Mouse (Mus musculus): ENCODE results near the gene AK157302. TPM values are rescaled to one million over a fixed set of nuclear protein-coding genes. Genes with fewer than 3 reads are reported as not detected.

Gene AK157302
- polyA plus RNA-seq, 1 experiment from 2014 or later: 0.33 TPM

MicroRNA genes within 50 kb of the gene (microRNA counts, 519-probe panel; counts per million panel counts)
- microRNA mmu-miR-1896: 4,013 counts per million, percentile 33 among the panel's probes with 10 or more counts

Small RNA genes within 50 kb of the gene (microRNA-seq; reads per million reads assigned to microRNA genes)
- gene Mir1896: not detected

Other genes starting within 250 kb of the AK157302 start
- not detected in 2 replicates for gene Gpx5, start 202.5 kb upstream of the AK157302 start, polyA plus RNA-seq (2016; fragmentation: Nextera tagmentation; extraction: Ambion mirVana)
- gene Gpx6, start 183.1 kb upstream of the AK157302 start, polyA plus RNA-seq (2016; fragmentation: Nextera tagmentation; extraction: Ambion mirVana): not detected in 2 replicates
- gene Olfr1367, start 148.3 kb upstream of the AK157302 start, polyA plus RNA-seq (2016; fragmentation: Nextera tagmentation; extraction: Ambion mirVana): not detected in 2 replicates
- gene Zscan12, start 132.4 kb upstream of the AK157302 start, polyA plus RNA-seq (2016; fragmentation: Nextera tagmentation; extraction: Ambion mirVana): 8.8 and 9.9 TPM in 2 replicates
- gene Zkscan3, start 92.5 kb upstream of the AK157302 start, polyA plus RNA-seq (2016; fragmentation: Nextera tagmentation; extraction: Ambion mirVana): 71.2 and 72.6 TPM in 2 replicates
- gene Pgbd1, start 54.2 kb upstream of the AK157302 start, polyA plus RNA-seq (2016; fragmentation: Nextera tagmentation; extraction: Ambion mirVana): 2.2 and 3.1 TPM in 2 replicates
- 26.8 and 28.1 TPM in 2 replicates for gene Zscan26, start 41.5 kb upstream of the AK157302 start, polyA plus RNA-seq (2016; fragmentation: Nextera tagmentation; extraction: Ambion mirVana)
- 2.3 and 2.4 TPM in 2 replicates for gene Nkapl, start 26.7 kb upstream of the AK157302 start, polyA plus RNA-seq (2016; fragmentation: Nextera tagmentation; extraction: Ambion mirVana)
- gene Zkscan4, start 16.3 kb upstream of the AK157302 start, polyA plus RNA-seq (2016; fragmentation: Nextera tagmentation; extraction: Ambion mirVana): 1.7 and 2.1 TPM in 2 replicates
- gene Gm10065, start 15.8 kb upstream of the AK157302 start, polyA plus RNA-seq (2016; fragmentation: Nextera tagmentation; extraction: Ambion mirVana): not detected in 2 replicates
- 6.4 and 10.3 TPM in 2 replicates for gene Gm11273, start 6.2 kb downstream of the AK157302 start, polyA plus RNA-seq (2016; fragmentation: Nextera tagmentation; extraction: Ambion mirVana)
- gene Zkscan8, start 35.9 kb downstream of the AK157302 start, polyA plus RNA-seq (2016; fragmentation: Nextera tagmentation; extraction: Ambion mirVana): 6.6 and 6.8 TPM in 2 replicates
- 0.06 and 0.10 TPM in 2 replicates for gene Olfr1366, start 47.6 kb downstream of the AK157302 start, polyA plus RNA-seq (2016; fragmentation: Nextera tagmentation; extraction: Ambion mirVana)
- 0.04 and 0.05 TPM in 2 replicates for gene Olfr1535, start 64.7 kb downstream of the AK157302 start, polyA plus RNA-seq (2016; fragmentation: Nextera tagmentation; extraction: Ambion mirVana)
- gene Olfr1364, start 86.5 kb downstream of the AK157302 start, polyA plus RNA-seq (2016; fragmentation: Nextera tagmentation; extraction: Ambion mirVana): not detected in 2 replicates
- not detected in 2 replicates for gene Olfr1362, start 118.8 kb downstream of the AK157302 start, polyA plus RNA-seq (2016; fragmentation: Nextera tagmentation; extraction: Ambion mirVana)
- gene Olfr11, start 147.3 kb downstream of the AK157302 start, polyA plus RNA-seq (2016; fragmentation: Nextera tagmentation; extraction: Ambion mirVana): not detected in 2 replicates
- gene Olfr1361, start 168.2 kb downstream of the AK157302 start, polyA plus RNA-seq (2016; fragmentation: Nextera tagmentation; extraction: Ambion mirVana): not detected in 2 replicates
- not detected in 2 replicates for gene Olfr1360, start 182.2 kb downstream of the AK157302 start, polyA plus RNA-seq (2016; fragmentation: Nextera tagmentation; extraction: Ambion mirVana)
- gene Olfr1359, start 202.9 kb downstream of the AK157302 start, polyA plus RNA-seq (2016; fragmentation: Nextera tagmentation; extraction: Ambion mirVana): not detected in 2 replicates
- 0.91 TPM in 1 of 2 replicates, not detected in the other for gene Hist1h2bl, start 220.9 kb downstream of the AK157302 start, polyA plus RNA-seq (2016; fragmentation: Nextera tagmentation; extraction: Ambion mirVana)
- gene Hist1h2ai, start 221.2 kb downstream of the AK157302 start, polyA plus RNA-seq (2016; fragmentation: Nextera tagmentation; extraction: Ambion mirVana): 5.4 and 6.6 TPM in 2 replicates
- gene Hist1h3h, start 222.4 kb downstream of the AK157302 start, polyA plus RNA-seq (2016; fragmentation: Nextera tagmentation; extraction: Ambion mirVana): 2.0 TPM in 2 replicates
- 1.4 and 2.5 TPM in 2 replicates for gene Hist1h2bm, start 226.8 kb downstream of the AK157302 start, polyA plus RNA-seq (2016; fragmentation: Nextera tagmentation; extraction: Ambion mirVana)
- gene Hist1h4j, start 239.8 kb downstream of the AK157302 start, polyA plus RNA-seq (2016; fragmentation: Nextera tagmentation; extraction: Ambion mirVana): 0.31 and 0.68 TPM in 2 replicates